Mouse (Mus musculus) lung, embryonic 14.5 days (tissue): Measurements from ENCODE around the gene Nudt8. TPM values are rescaled to one million over a fixed set of nuclear protein-coding genes. Genes with fewer than 3 reads are reported as not detected.

Experiments used
- ATAC-seq: fragments of 200-750 bp; cut with Nextera tagmentation; 2 replicates; pipeline ENCODE4 v1.8.0; 2017; ENCODE audit warnings: mild to moderate bottlenecking, moderate TSS enrichment, moderate library complexity; ENCODE audit not compliant: insufficient read depth
- DNase-seq: peaks from one replicate; pipeline ENCODE4 v3.0.0-alpha.2; 2015
- H3K27ac ChIP-seq: fragments of 300-500 bp; sonication (generic); 2 replicates; pipeline ENCODE4 v1.5.1; 2014; ENCODE audit warnings: low read depth, mild to moderate bottlenecking, moderate library complexity
- H3K27me3 ChIP-seq: fragments of 300-500 bp; sonication (generic); 2 replicates; pipeline ENCODE4 v1.6.1; 2014; ENCODE audit warnings: low read length, control low read depth; ENCODE audit not compliant: insufficient read depth
- H3K36me3 ChIP-seq: fragments of 300-500 bp; sonication (generic); 2 replicates; pipeline ENCODE4 v1.6.1; 2014; ENCODE audit warnings: control low read depth; ENCODE audit not compliant: insufficient read depth
- H3K4me1 ChIP-seq: fragments of 300-500 bp; sonication (generic); 2 replicates; pipeline ENCODE4 v1.6.1; 2014; ENCODE audit warnings: antibody characterized with exemption, control low read depth; ENCODE audit not compliant: insufficient read depth
- H3K4me2 ChIP-seq: fragments of 300-500 bp; sonication (generic); 2 replicates; pipeline ENCODE4 v1.6.1; 2014; ENCODE audit warnings: mild to moderate bottlenecking
- H3K4me3 ChIP-seq: fragments of 300-500 bp; sonication (generic); 2 replicates; pipeline ENCODE4 v1.5.1; 2014; ENCODE audit warnings: low read depth, low read length
- H3K9ac ChIP-seq: fragments of 300-500 bp; sonication (generic); 2 replicates; pipeline ENCODE4 v1.6.1; 2014
- H3K9me3 ChIP-seq: fragments of 300-500 bp; sonication (generic); 2 replicates; pipeline ENCODE4 v1.6.1; 2016; ENCODE audit warnings: low read depth, low read length, control low read depth
- CTCF ChIP-seq: IDR thresholded peaks from 2 replicates; pipeline ENCODE4 v1.5.1; 2016; ENCODE audit warnings: antibody characterized with exemption, low read depth
- WGBS: fragments of 180-500 bp; shearing (Covaris S2); extraction: QIAGEN DNeasy Blood & Tissue Kit; methylation state at CpG from one replicate; pipeline ENCODE4 v1.1.7; 2014; 5-methylcytosine and 5-hydroxymethylcytosine counted together
- polyA plus RNA-seq: library from polyadenylated mRNA; unstranded; fragments of >200 nt; fragmentation: Nextera tagmentation; extraction: Ambion mirVana; gene quantifications from 2 replicates; pipeline ENCODE4 v1.2.1, GENCODE M21; 2014

Gene Nudt8
- polyA plus RNA-seq, 1 experiment from 2014 or later: 24.4 TPM

DNA sequence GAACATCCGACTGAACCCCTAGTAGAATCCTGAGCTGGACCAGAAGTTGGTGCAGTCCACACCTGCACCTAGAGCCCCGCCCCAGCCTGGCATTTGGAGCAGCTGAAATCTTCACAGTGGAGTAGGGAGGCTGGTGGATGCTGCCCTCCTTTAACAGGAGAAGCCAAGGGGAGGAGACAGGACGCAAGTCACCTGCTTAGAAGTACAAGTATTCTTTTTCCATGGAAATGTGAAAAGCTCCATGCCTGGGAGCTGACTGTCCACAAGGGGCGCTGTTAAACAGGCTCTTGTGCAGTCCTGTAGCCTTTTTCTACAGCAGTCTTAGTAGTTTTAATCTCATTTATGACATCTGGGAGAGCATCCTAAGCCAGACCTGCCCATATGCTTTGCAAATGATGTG lies 11.6 kb upstream of the Nudt8 start:
- WGBS: 84% methylated on average over 4 of the region's 4 CpGs
- Histone ChIP-seq H3K36me3 (no peaks in the 10 kb centered on the region), H3K27me3 (no peaks in the 10 kb centered on the region), H3K9me3 (no peaks in the 10 kb centered on the region), H3K9ac (no peak overlapping the region), H3K4me1 (0 out of 2 replicates have a peak, but pooled peaks cover 7% of the 10 kb centered on the region), H3K4me2 (no peak overlapping the region), H3K27ac (no peak overlapping the region), H3K4me3 (no peak overlapping the region)
- ATAC-seq (no peak), DNase-seq (peak; percentile 15)
- TF ChIP-seq CTCF: peak; percentile 45

DNA sequence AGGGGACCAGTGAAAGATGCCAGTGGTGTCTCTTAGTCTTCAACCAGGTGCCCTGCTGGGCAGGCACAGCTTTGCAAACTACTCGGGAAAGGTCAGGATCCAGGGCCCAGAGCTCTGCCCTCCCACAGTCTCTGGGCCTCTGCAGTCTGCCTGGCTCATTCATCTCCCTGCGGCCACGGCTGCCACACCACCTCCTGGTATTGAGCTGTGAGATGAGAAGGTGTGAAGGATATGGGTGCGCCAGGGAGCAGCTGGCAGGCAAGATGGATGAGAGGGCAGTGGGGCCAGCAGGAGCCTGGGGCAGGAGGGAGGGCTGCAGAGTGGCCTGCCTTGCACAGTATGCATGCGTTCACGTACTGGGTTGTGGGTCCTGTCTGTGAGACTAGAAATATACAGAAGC lies 9.6 kb upstream of the Nudt8 start:
- H3K36me3 ChIP-seq: no peaks in the 10 kb centered on the region
- H3K4me3 ChIP-seq: no peak overlapping the region
- DNase-seq (no peak), ATAC-seq (no peak)
- H3K9ac ChIP-seq: no peak overlapping the region
- no peaks in the 10 kb centered on the region for H3K9me3 ChIP-seq
- H3K4me1 ChIP-seq: 0 out of 2 replicates have a peak, but pooled peaks cover 5% of the 10 kb centered on the region
- H3K4me2 ChIP-seq: no peak overlapping the region
- H3K27ac ChIP-seq: no peak overlapping the region
- no peak for TF ChIP-seq CTCF
- no peaks in the 10 kb centered on the region for H3K27me3 ChIP-seq
- WGBS: 23% methylated on average over 6 of the region's 6 CpGs

DNA sequence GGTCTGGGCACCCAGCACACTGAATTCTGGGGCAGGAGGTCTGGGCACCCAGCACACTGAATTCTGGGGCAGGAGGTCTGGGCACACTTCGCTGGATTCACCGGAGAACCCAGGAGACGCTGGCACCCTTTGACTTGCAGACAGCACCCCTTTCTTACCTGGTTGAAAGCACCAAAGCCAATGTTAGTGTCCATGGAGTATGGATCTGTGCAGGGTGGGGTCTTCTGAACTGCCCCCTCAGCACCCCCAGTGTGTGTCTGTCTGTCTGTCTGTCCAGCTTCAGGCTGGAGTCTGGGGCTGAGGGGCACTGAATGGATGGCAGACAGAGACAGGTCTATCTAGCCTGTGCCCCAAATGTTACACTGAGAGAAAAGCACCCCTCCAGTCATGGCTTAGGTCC lies 8.8 kb upstream of the Nudt8 start:
- Histone ChIP-seq H3K27ac (no peak overlapping the region), H3K4me3 (no peak overlapping the region), H3K27me3 (no peaks in the 10 kb centered on the region), H3K9ac (no peak overlapping the region), H3K4me1 (0 out of 2 replicates have a peak, but pooled peaks cover 4% of the 10 kb centered on the region), H3K9me3 (no peaks in the 10 kb centered on the region), H3K4me2 (no peak overlapping the region), H3K36me3 (no peaks in the 10 kb centered on the region)
- no peak for TF ChIP-seq CTCF
- ATAC-seq (no peak), DNase-seq (no peak)
- 94% methylated on average over 3 of the region's 3 CpGs for WGBS

DNA sequence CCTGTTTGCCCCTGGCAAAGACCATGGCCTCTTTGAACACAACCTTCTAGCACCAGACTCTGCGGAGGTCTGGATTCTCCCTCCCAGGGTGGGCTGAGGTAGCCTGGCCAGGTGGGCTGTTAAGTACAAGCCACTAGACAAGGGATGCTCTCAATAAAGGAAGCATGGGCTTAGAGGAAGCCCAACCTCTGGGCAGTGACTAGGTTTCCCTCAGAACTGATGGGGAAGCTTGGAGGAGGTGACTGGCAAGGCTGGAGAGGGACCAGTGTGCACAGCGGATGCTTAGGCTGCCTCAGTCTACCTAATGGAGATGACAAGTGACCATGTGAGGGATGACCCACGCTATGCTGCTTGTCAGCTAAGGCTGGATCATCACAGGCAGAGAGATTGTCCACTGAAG lies 8.4 kb upstream of the Nudt8 start:
- Histone ChIP-seq H3K4me2 (no peak overlapping the region), H3K27me3 (no peaks in the 10 kb centered on the region), H3K9me3 (no peaks in the 10 kb centered on the region), H3K36me3 (no peaks in the 10 kb centered on the region), H3K27ac (no peak overlapping the region), H3K4me3 (no peak overlapping the region), H3K4me1 (0 out of 2 replicates have a peak, but pooled peaks cover under 1% of the 10 kb centered on the region), H3K9ac (no peak overlapping the region)
- DNase-seq (no peak), ATAC-seq (no peak)
- 82% methylated on average over 3 of the region's 3 CpGs for WGBS
- no peak for TF ChIP-seq CTCF

DNA sequence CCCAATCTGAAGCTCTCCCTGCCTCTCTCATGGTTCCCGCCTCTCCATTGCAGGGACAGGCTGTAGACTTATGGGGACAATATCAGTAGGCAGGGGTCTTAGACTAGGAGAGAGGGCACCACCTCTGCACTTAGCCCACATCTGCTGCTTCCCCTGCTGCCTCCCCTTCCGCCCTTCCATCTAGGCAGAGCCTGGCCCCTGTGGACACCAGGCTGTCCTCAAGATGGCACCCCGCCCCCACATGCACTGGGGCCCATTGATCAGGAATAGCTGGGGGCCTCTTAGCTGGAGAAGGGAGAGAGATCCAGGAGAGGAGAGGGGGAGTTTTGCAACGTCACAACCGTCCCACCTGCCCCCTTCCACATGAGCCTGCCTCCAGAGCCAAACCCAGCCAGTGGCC lies 8.0 kb upstream of the Nudt8 start, which contains the start of gene Tbx10:
TSS of gene Tbx10 (plus strand) at position 337 of the 400 bp plus-strand sequence.
- no peak within 1 kb of the TSS; the same call in 1 of the 2 replicates for H3K9ac ChIP-seq
- no peaks in the 10 kb centered on the region for H3K36me3 ChIP-seq
- ATAC-seq: no peak
- no peak for DNase-seq
- H3K4me1 ChIP-seq: no peaks in the 10 kb centered on the region
- 50% methylated on average over 5 of the region's 5 CpGs for whole genome bisulfite sequencing
- no peak within 1 kb of the TSS for H3K27ac ChIP-seq
- no peaks in the 10 kb centered on the region for H3K9me3 ChIP-seq
- H3K27me3 ChIP-seq: no peaks in the 10 kb centered on the region
- H3K4me2 ChIP-seq: no peak within 1 kb of the TSS
- TF ChIP-seq CTCF: no peak
- no peak within 1 kb of the TSS for H3K4me3 ChIP-seq

DNA sequence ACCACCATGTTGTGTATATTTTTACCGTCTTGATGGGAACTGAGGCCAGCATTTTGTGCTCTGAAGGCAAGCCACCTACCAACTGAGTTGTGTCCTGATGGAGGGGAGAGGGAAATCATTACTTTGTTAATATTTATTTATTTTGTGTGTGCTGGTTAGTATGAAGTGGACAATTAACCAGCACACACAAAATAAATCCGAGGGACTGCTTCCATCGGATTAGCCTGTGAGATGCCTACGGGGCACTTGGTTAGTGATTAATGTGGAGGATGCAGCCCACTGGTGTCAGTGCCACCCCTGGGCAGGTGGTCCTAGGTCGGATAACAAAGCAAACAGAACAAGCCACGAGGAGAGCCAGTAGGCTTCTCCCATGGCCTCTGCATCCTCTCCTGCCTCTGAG lies 5.4 kb upstream of the Nudt8 start:
- Histone ChIP-seq H3K9me3 (no peaks in the 10 kb centered on the region), H3K4me1 (no peaks in the 10 kb centered on the region), H3K27me3 (no peaks in the 10 kb centered on the region), H3K36me3 (no peaks in the 10 kb centered on the region), H3K9ac (no peak overlapping the region), H3K4me3 (no peak overlapping the region), H3K27ac (no peak overlapping the region), H3K4me2 (no peak overlapping the region)
- ATAC-seq (no peak), DNase-seq (no peak)
- 34% methylated on average over 6 of the region's 6 CpGs for WGBS
- TF ChIP-seq CTCF: no peak

DNA sequence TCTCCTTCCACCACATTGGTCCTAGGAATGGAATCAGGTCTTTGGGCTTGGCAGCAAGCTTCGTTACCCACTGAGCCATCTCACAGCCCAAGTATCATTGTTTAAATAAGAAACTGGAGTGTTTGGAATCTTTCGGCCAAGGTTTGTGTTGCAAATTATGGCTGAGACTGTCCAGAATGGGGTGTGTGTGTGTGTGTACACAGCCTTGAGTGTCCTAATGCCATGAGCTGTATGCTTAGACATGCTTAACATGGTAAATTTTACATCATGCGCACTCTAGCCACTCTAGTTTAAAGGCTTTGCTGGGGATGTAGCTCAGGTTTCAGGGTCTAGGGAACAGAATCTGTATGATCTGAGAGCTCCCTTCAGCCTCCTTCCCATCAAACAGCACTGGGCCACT lies 4.9 kb upstream of the Nudt8 start:
- 54% methylated on average over 3 of the region's 3 CpGs for WGBS
- H3K4me1 ChIP-seq: no peaks in the 10 kb centered on the region
- H3K4me3 ChIP-seq: no peak overlapping the region
- H3K27ac ChIP-seq: 0 out of 2 replicates have a peak overlapping the region, but pooled peaks have one; percentile 18
- no peaks in the 10 kb centered on the region for H3K36me3 ChIP-seq
- H3K9me3 ChIP-seq: no peaks in the 10 kb centered on the region
- DNase-seq: peak; percentile 11
- no peak overlapping the region for H3K9ac ChIP-seq
- no peak for TF ChIP-seq CTCF
- H3K4me2 ChIP-seq: no peak overlapping the region
- H3K27me3 ChIP-seq: no peaks in the 10 kb centered on the region
- ATAC-seq: no peak

DNA sequence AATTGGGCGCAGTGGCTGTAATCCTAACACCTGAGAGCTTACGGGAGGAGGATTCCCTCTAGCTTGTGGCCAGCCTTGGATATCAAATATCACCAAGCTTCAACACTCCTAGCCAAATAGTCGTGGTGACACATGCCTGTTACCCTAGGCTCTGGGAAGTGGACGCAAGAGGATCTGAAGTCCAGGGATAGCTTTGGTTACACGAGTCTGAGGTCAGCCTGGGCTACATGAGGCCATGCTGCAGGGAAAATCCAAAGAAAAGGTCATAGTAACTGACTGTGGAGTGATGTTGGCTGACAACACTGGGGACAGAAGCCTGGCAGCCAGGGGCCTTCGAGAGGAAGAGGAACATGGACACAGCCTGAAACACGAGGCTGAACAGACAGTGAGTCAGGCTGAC lies 4.3 kb upstream of the Nudt8 start:
- DNase-seq: no peak
- Histone ChIP-seq H3K9me3 (no peaks in the 10 kb centered on the region), H3K36me3 (no peaks in the 10 kb centered on the region), H3K27me3 (no peaks in the 10 kb centered on the region), H3K4me1 (peaks cover 2% of the 10 kb centered on the region; the same call in 1 of the 2 replicates), H3K27ac (0 out of 2 replicates have a peak overlapping the region, but pooled peaks have one; percentile 18), H3K4me2 (no peak overlapping the region), H3K9ac (no peak overlapping the region), H3K4me3 (no peak overlapping the region)
- 53% methylated on average over 7 of the region's 7 CpGs for WGBS
- ATAC-seq: no peak
- TF ChIP-seq CTCF: no peak
